Mouse (Mus musculus): ENCODE results near the gene Abi2. TPM values are rescaled to one million over a fixed set of nuclear protein-coding genes. Genes with fewer than 3 reads are reported as not detected.

Abi2 gene
- polyA plus RNA-seq (2015; fragmentation: Nextera tagmentation; extraction: Ambion mirVana) = 7.7 and 9.4 TPM in 2 replicates

DNA sequence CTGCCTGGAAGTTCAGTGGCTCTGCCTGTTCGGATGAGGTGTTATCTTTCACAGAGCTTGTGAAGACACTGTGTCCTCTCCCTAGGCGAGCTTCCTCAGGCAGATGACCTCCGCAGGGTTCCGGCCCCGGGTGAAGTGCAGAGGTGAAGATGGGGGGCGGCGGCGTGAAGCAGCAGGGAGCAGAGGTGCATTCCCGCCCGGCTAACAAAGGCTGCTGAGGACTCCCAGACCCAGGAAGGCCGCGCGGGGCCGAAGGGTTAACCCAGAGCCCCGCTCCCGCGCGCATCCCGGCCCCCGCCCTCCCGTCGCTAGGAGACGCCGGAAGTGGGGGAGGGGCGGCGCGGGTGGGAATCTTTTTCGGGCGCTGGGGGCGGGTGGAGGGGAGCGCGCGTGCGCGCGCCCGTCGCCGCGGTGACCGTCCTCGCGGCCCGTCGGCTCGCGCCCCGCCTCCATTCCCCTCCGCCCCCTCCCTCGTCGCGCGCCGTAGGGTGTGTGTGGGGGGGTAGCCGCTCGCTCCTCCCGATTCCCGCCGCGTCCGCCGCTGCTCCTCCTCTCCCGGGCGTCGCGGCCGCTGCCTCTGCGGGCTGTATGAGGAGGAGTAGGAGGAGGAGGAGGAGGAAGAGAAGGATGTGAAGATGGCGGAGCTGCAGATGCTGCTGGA lies at the start of gene Abi2:
TSS of gene Abi2 (plus strand) at position 452 of the 661 bp plus-strand sequence.

Other genes with a start within 250 kb of the Abi2 start
- gene Nbeal1, start 229.0 kb upstream of the Abi2 start, polyA plus RNA-seq (2015; fragmentation: Nextera tagmentation; extraction: Ambion mirVana) = 3.7 and 5.2 TPM in 2 replicates
- 16.5 and 17.3 TPM in 2 replicates for gene Cyp20a1, start 66.3 kb upstream of the Abi2 start, polyA plus RNA-seq (2015; fragmentation: Nextera tagmentation; extraction: Ambion mirVana)
- 18.4 and 20.1 TPM in 2 replicates for gene Raph1, start 157.5 kb downstream of the Abi2 start, polyA plus RNA-seq (2015; fragmentation: Nextera tagmentation; extraction: Ambion mirVana)